Mouse (Mus musculus) MEL (cell line): ENCODE results near the gene Aff3. TPM values are rescaled to one million over a fixed set of nuclear protein-coding genes. Genes with fewer than 3 reads are reported as not detected.

Experiments used
- DNase-seq: peaks from one replicate; pipeline ENCODE4 v3.0.0; 2011; ENCODE audit warnings: low read depth, low spot score
- H3K27ac ChIP-seq: 2 replicates; pipeline ENCODE4 v1.5.1; 2012; ENCODE audit warnings: low read depth, mild to moderate bottlenecking, control low read depth, low read length, moderate library complexity; ENCODE audit not compliant: control insufficient read depth
- H3K27me3 ChIP-seq, 2 experiments: fragments of 150-350 bp in 1 of 2; sonication (generic) in 1 of 2; 2 replicates each; pipeline ENCODE4 v1.6.1; 2012; ENCODE audit warnings: low read length in 2 of 2, mild to moderate bottlenecking in 2 of 2, improper control_type of control experiment in 1 of 2, moderate library complexity in 1 of 2; ENCODE audit not compliant: insufficient read depth in 2 of 2, control insufficient read depth in 1 of 2
- H3K36me3 ChIP-seq, 2 experiments: 2 replicates each; pipeline ENCODE4 v1.6.1; 2012 to 2014; ENCODE audit warnings: low read length in 2 of 2, improper control_type of control experiment in 1 of 2, inconsistent platforms in 1 of 2, mild to moderate bottlenecking in 1 of 2; ENCODE audit not compliant: insufficient read depth in 2 of 2, control insufficient read depth in 1 of 2
- H3K4me1 ChIP-seq, 2 experiments: fragments of 150-350 bp in 1 of 2; sonication (generic) in 1 of 2; 2 replicates each; pipeline ENCODE4 v1.6.1; 2012; ENCODE audit warnings: low read length in 2 of 2, improper control_type of control experiment in 1 of 2, mild to moderate bottlenecking in 1 of 2; ENCODE audit not compliant: insufficient read depth in 2 of 2, control insufficient read depth in 1 of 2
- H3K4me3 ChIP-seq, 2 experiments: fragments of 150-350 bp in 1 of 2; sonication (generic) in 1 of 2; 2 replicates each; pipeline ENCODE4 v1.5.1; 2012; ENCODE audit warnings: low read depth in 2 of 2, low read length in 2 of 2, mild to moderate bottlenecking in 2 of 2, moderate library complexity in 2 of 2, control low read depth in 1 of 2, improper control_type of control experiment in 1 of 2; ENCODE audit not compliant: control insufficient read depth in 1 of 2, insufficient read depth in 1 of 2
- H3K79me2 ChIP-seq: 2 replicates; pipeline ENCODE4 v1.6.1; 2012; ENCODE audit warnings: mild to moderate bottlenecking, low read length, moderate library complexity; ENCODE audit not compliant: control insufficient read depth, poor library complexity, insufficient read depth
- H3K9ac ChIP-seq: 2 replicates; pipeline ENCODE4 v1.6.1; 2012; ENCODE audit warnings: low read depth, mild to moderate bottlenecking, control low read depth, low read length, moderate library complexity; ENCODE audit not compliant: control insufficient read depth, poor library complexity, severe bottlenecking
- H3K9me3 ChIP-seq: fragments of 150-350 bp; sonication (generic); replicated peaks from 2 replicates; pipeline ENCODE4 v1.6.1; 2012; ENCODE audit warnings: mild to moderate bottlenecking, low read length, improper control_type of control experiment, moderate library complexity; ENCODE audit not compliant: insufficient read depth
- BHLHE40 ChIP-seq: IDR thresholded peaks from 2 replicates; pipeline ENCODE4 v1.6.1; 2012; ENCODE audit warnings: low read depth, mild to moderate bottlenecking, inconsistent platforms, low read length, improper control_type of control experiment, borderline replicate concordance
- CHD2 ChIP-seq: IDR thresholded peaks from 2 replicates; pipeline ENCODE4 v1.6.1; 2011; ENCODE audit warnings: low read length, improper control_type of control experiment
- ELF1 ChIP-seq: IDR thresholded peaks from 2 replicates; pipeline ENCODE4 v1.6.1; 2014; ENCODE audit warnings: low read depth, mild to moderate bottlenecking, inconsistent platforms, low read length, improper control_type of control experiment, moderate library complexity
- EP300 ChIP-seq, 2 experiments: IDR thresholded peaks; 2 replicates each; pipeline ENCODE4 v1.6.1; 2011; ENCODE audit warnings: improper control_type of control experiment in 2 of 2, low read length in 2 of 2, low read depth in 1 of 2, mild to moderate bottlenecking in 1 of 2
- ETS1 ChIP-seq: IDR thresholded peaks from 2 replicates; pipeline ENCODE4 v1.6.1; 2012; ENCODE audit warnings: low read depth, mild to moderate bottlenecking, inconsistent platforms, low read length, improper control_type of control experiment, moderate library complexity
- KAT2A ChIP-seq: conservative IDR thresholded peaks from 2 replicates; pipeline ENCODE4 v1.6.1; 2012; ENCODE audit warnings: low read depth, low read length, improper control_type of control experiment, inconsistent platforms
- MAFK ChIP-seq: IDR thresholded peaks from 2 replicates; pipeline ENCODE4 v1.6.1; 2011; ENCODE audit warnings: low read depth, mild to moderate bottlenecking, low read length, improper control_type of control experiment, borderline replicate concordance
- MAZ ChIP-seq: IDR thresholded peaks from 2 replicates; pipeline ENCODE4 v1.6.1; 2012; ENCODE audit warnings: low read depth, mild to moderate bottlenecking, inconsistent platforms, low read length, improper control_type of control experiment
- POLR2A ChIP-seq, 2 experiments: IDR thresholded peaks; 2 replicates each; pipeline ENCODE4 v1.6.1; 2011 to 2012; ENCODE audit warnings: low read length in 2 of 2, mild to moderate bottlenecking in 2 of 2, control low read depth in 1 of 2, improper control_type of control experiment in 1 of 2, low read depth in 1 of 2, moderate library complexity in 1 of 2; ENCODE audit not compliant: control insufficient read depth in 1 of 2, insufficient read depth in 1 of 2, poor library complexity in 1 of 2
- RAD21 ChIP-seq: IDR thresholded peaks from 2 replicates; pipeline ENCODE4 v1.6.1; 2011; ENCODE audit warnings: mild to moderate bottlenecking, low read depth, low read length, improper control_type of control experiment
- RCOR1 ChIP-seq: IDR thresholded peaks from 2 replicates; pipeline ENCODE4 v1.6.1; 2012; ENCODE audit warnings: low read depth, mild to moderate bottlenecking, inconsistent platforms, low read length, improper control_type of control experiment
- SMC3 ChIP-seq: IDR thresholded peaks from 2 replicates; pipeline ENCODE4 v1.6.1; 2011; ENCODE audit warnings: low read depth, low read length, improper control_type of control experiment
- TAL1 ChIP-seq: IDR thresholded peaks from 2 replicates; pipeline ENCODE4 v1.6.1; 2012; ENCODE audit warnings: mild to moderate bottlenecking, inconsistent platforms, low read length, moderate library complexity, mixed read lengths
- ZNF384 ChIP-seq: IDR thresholded peaks from 2 replicates; pipeline ENCODE4 v1.6.1; 2012; ENCODE audit warnings: low read depth, mild to moderate bottlenecking, inconsistent platforms, low read length, improper control_type of control experiment
- polyA plus RNA-seq, 2 experiments: library from polyadenylated mRNA; stranded (reverse) in 1 of 2; unstranded in 1 of 2; fragments of >175 nt in 1 of 2; fragments of >200 nt in 1 of 2; gene quantifications; 2 replicates each; pipeline versions ENCODE4 v1.2.1 to v1.2.4; 2012; ENCODE audit warnings: low replicate concordance in 2 of 2, low read depth in 1 of 2; ENCODE audit not compliant: insufficient read length in 2 of 2, insufficient read depth in 1 of 2, missing spikeins in 1 of 2
- total RNA-seq: library from RNA; depleted of rRNA; stranded (reverse); fragments of 300-350 nt; gene quantifications from 2 replicates; pipeline ENCODE4 v1.2.3, GENCODE M21; 2012

The Aff3 gene
- total and polyA plus RNA-seq, 3 experiments = 18.5 to 41.1 (median 25.4) TPM

- peak in 1 of 2 experiments; percentile 32; a peak in 1 of 4 replicates for TF ChIP-seq POLR2A (IDR thresholded peaks at IDR 0.05; ENCODE audit: control insufficient read depth in 1 of 2, insufficient read depth in 1 of 2, low read depth in 1 of 2, low read length in 2 of 2, poor library complexity in 1 of 2)
Measured at GRCm38 (mm10) chr1:38683158-38683721, 18.5 kb upstream of the Aff3 start (continued).

GRCm38 (mm10) chr1:38679890-38680289 is 15.1 kb upstream of the Aff3 start:
- Histone ChIP-seq H3K4me3 (no peak overlapping the region), H3K9ac (no peak overlapping the region), H3K27me3 (no peaks in the 10 kb centered on the region), H3K9me3 (no peaks in the 10 kb centered on the region), H3K27ac (no peak overlapping the region), H3K4me1 (peaks cover 6 to 19% of the 10 kb centered on the region in 2 experiments), H3K36me3 (peaks cover 0 to 15% of the 10 kb centered on the region in 2 experiments; a peak in 2 of 4 replicates), H3K79me2 (no peaks in the 10 kb centered on the region)
- no peak for DNase-seq
- no peak for TF ChIP-seq TAL1
- TF ChIP-seq MAZ = no peak
- no peak for TF ChIP-seq EP300 (IDR thresholded peaks at IDR 0.05; ENCODE audit: low read depth in 1 of 2, low read length in 2 of 2)
- no peak for TF ChIP-seq BHLHE40
- TF ChIP-seq RCOR1 = no peak

- no peak overlapping the region for H3K9ac ChIP-seq
- peaks cover 28 to 32% of the 10 kb centered on the region in 2 experiments for H3K4me1 ChIP-seq
- H3K27me3 ChIP-seq = no peaks in the 10 kb centered on the region
- H3K27ac ChIP-seq = peak overlapping the region; percentile 65
- H3K79me2 ChIP-seq = no peaks in the 10 kb centered on the region
- TF ChIP-seq ZNF384 = no peak
- TF ChIP-seq MAFK = no peak
- no peak for TF ChIP-seq ELF1
- no peak for TF ChIP-seq KAT2A
- no peak for TF ChIP-seq RAD21
- no peak for TF ChIP-seq SMC3
- no peak for TF ChIP-seq ETS1
- no peak for TF ChIP-seq MAZ
- TF ChIP-seq CHD2 = no peak
- H3K4me3 ChIP-seq = peak overlapping the region in 1 of 2 experiments; percentile 64; a peak in 1 of 4 replicates
- DNase-seq = no peak
- H3K9me3 ChIP-seq = no peaks in the 10 kb centered on the region
- peaks cover 0 to 24% of the 10 kb centered on the region in 2 experiments; a peak in 2 of 4 replicates for H3K36me3 ChIP-seq
Measured at GRCm38 (mm10) chr1:38671756-38672155, 7.0 kb upstream of the Aff3 start.
